Mouse (Mus musculus): ENCODE results near the gene Pde4b.

DNA sequence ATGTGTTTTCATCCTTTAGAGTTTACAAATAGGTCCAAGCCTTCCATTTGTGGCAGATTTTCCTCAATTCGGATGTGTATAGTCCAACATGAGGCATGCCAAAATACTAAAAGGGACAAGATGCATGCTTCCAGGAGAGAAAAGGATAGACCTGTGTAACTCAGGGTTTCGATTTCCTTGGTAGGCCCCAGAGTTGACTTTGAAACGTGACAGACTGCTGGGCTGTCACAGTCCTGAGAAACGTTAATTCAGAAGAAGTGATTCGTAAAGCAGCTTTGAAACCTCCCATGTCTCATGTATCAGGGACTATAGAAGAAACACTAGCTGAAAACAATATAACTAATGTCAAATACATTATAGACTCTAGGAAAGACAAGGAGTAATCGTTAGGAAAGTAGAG lies 495.6 kb downstream of the Pde4b start:
- TF ChIP-seq POLR2A (IDR thresholded peaks at IDR 0.05; ENCODE audit: control insufficient read depth, low read depth, low read length) (no peak), CTCF (IDR thresholded peaks at IDR 0.05; ENCODE audit: control insufficient read depth, insufficient read depth, insufficient replicate concordance, low read depth, low read length) (no peak)

All from testis, adult 2 months (tissue).